Mouse (Mus musculus) intestine, embryonic 16.5 days (tissue): ENCODE results near the gene Fam178b. TPM values are rescaled to one million over a fixed set of nuclear protein-coding genes. Genes with fewer than 3 reads are reported as not detected.
A peak's percentile ranks its signal among the peaks of the same experiment; 100 is the strongest.

ENCODE experiments used
- ATAC-seq: fragments of 200-750 bp; cut with Nextera tagmentation; 2 replicates; pipeline ENCODE4 v1.8.0; 2017; ENCODE audit warnings: moderate TSS enrichment, moderate library complexity
- H3K27ac ChIP-seq: fragments of 300-500 bp; sonication (generic); 2 replicates; pipeline ENCODE4 v1.5.1; 2014; ENCODE audit warnings: mild to moderate bottlenecking, low read length
- H3K27me3 ChIP-seq: fragments of 300-500 bp; sonication (generic); replicated peaks from 2 replicates; pipeline ENCODE4 v1.6.1; 2014; ENCODE audit warnings: low read length, control low read depth, mixed read lengths; ENCODE audit not compliant: control insufficient read depth, insufficient read depth
- H3K36me3 ChIP-seq: fragments of 300-500 bp; sonication (generic); 2 replicates; pipeline ENCODE4 v1.6.1; 2014; ENCODE audit warnings: low read length, control low read depth; ENCODE audit not compliant: control insufficient read depth, insufficient read depth
- H3K4me1 ChIP-seq: fragments of 300-500 bp; sonication (generic); 2 replicates; pipeline ENCODE4 v1.6.1; 2014; ENCODE audit warnings: low read length, control low read depth, mixed read lengths; ENCODE audit not compliant: control insufficient read depth, insufficient read depth
- H3K4me2 ChIP-seq: fragments of 300-500 bp; sonication (generic); 2 replicates; pipeline ENCODE4 v1.6.1; 2014; ENCODE audit warnings: low read depth, low read length, control low read depth
- H3K4me3 ChIP-seq: fragments of 300-500 bp; sonication (generic); 2 replicates; pipeline ENCODE4 v1.5.1; 2014; ENCODE audit warnings: mild to moderate bottlenecking, low read length
- H3K9ac ChIP-seq: fragments of 300-500 bp; sonication (generic); 2 replicates; pipeline ENCODE4 v1.6.1; 2014; ENCODE audit warnings: low read depth, low read length
- H3K9me3 ChIP-seq: fragments of 300-500 bp; sonication (generic); 2 replicates; pipeline ENCODE4 v1.6.1; 2016; ENCODE audit warnings: low read length, control low read depth; ENCODE audit not compliant: control insufficient read depth
- WGBS: fragments of 180-500 bp; shearing (Covaris S2); extraction: QIAGEN DNeasy Blood & Tissue Kit; methylation state at CpG from one replicate; pipeline ENCODE4 v1.1.7; 2014; 5-methylcytosine and 5-hydroxymethylcytosine counted together
- polyA plus RNA-seq: library from polyadenylated mRNA; unstranded; fragments of >200 nt; fragmentation: Nextera tagmentation; extraction: Ambion mirVana; gene quantifications from 2 replicates; pipeline ENCODE4 v1.2.1, GENCODE M21; 2015

Gene Fam178b
- polyA plus RNA-seq, 1 experiment from 2014 or later, result 0.54 TPM

GRCm38 (mm10) chr1:36531461-36531860, 151.5 kb downstream of the Fam178b start:
- no peaks in the 10 kb centered on the region for H3K4me1 ChIP-seq
- no peak for ATAC-seq
- WGBS, result 94% methylated on average over 12 of the region's 12 CpGs
- H3K9me3 ChIP-seq, result no peaks in the 10 kb centered on the region
- no peak overlapping the region for H3K4me2 ChIP-seq
- no peak overlapping the region for H3K4me3 ChIP-seq
- 0 out of 2 replicates have a peak overlapping the region, but pooled peaks have one; percentile 7 for H3K9ac ChIP-seq
- H3K27me3 ChIP-seq, result no peaks in the 10 kb centered on the region
- no peak overlapping the region for H3K27ac ChIP-seq
- no peaks in the 10 kb centered on the region; the same call in 1 of the 2 replicates for H3K36me3 ChIP-seq

GRCm38 (mm10) chr1:36530962-36531361, 152.0 kb downstream of the Fam178b start:
- Histone ChIP-seq H3K4me3 (no peak overlapping the region), H3K36me3 (no peaks in the 10 kb centered on the region; the same call in 1 of the 2 replicates), H3K4me2 (no peak overlapping the region), H3K9ac (no peak overlapping the region), H3K9me3 (no peaks in the 10 kb centered on the region), H3K4me1 (no peaks in the 10 kb centered on the region), H3K27me3 (no peaks in the 10 kb centered on the region), H3K27ac (no peak overlapping the region)
- ATAC-seq, result no peak
- WGBS, result 81% methylated on average over 7 of the region's 7 CpGs

GRCm38 (mm10) chr1:36530485-36530884, 152.5 kb downstream of the Fam178b start:
- Histone ChIP-seq H3K4me2 (no peak overlapping the region), H3K27me3 (no peaks in the 10 kb centered on the region), H3K27ac (no peak overlapping the region), H3K4me1 (no peaks in the 10 kb centered on the region), H3K4me3 (no peak overlapping the region), H3K36me3 (peaks cover 4% of the 10 kb centered on the region), H3K9ac (no peak overlapping the region), H3K9me3 (no peaks in the 10 kb centered on the region)
- no peak for ATAC-seq
- WGBS, result 77% methylated on average over 8 of the region's 8 CpGs

GRCm38 (mm10) chr1:36529875-36530274, 153.1 kb downstream of the Fam178b start:
- H3K36me3 ChIP-seq, result peaks cover 8% of the 10 kb centered on the region
- H3K4me2 ChIP-seq, result no peak overlapping the region
- H3K9me3 ChIP-seq, result no peaks in the 10 kb centered on the region
- no peak overlapping the region for H3K9ac ChIP-seq
- no peak overlapping the region for H3K27ac ChIP-seq
- H3K4me1 ChIP-seq, result no peaks in the 10 kb centered on the region
- WGBS, result 94% methylated on average over 4 of the region's 4 CpGs
- H3K4me3 ChIP-seq, result no peak overlapping the region
- H3K27me3 ChIP-seq, result no peaks in the 10 kb centered on the region
- no peak for ATAC-seq

GRCm38 (mm10) chr1:36529274-36529673, 153.7 kb downstream of the Fam178b start:
- Histone ChIP-seq H3K27me3 (no peaks in the 10 kb centered on the region), H3K36me3 (peaks cover 8% of the 10 kb centered on the region), H3K27ac (no peak overlapping the region), H3K4me2 (no peak overlapping the region), H3K4me1 (no peaks in the 10 kb centered on the region), H3K9ac (no peak overlapping the region), H3K9me3 (no peaks in the 10 kb centered on the region), H3K4me3 (no peak overlapping the region)
- WGBS, result 89% methylated on average over 4 of the region's 4 CpGs
- ATAC-seq, result no peak

- peaks cover 8% of the 10 kb centered on the region for H3K36me3 ChIP-seq
- WGBS, result 19% methylated on average over 1 of the region's 1 CpGs
- H3K4me3 ChIP-seq, result no peak overlapping the region
- ATAC-seq, result no peak
- H3K4me1 ChIP-seq, result no peaks in the 10 kb centered on the region
- no peak overlapping the region for H3K27ac ChIP-seq
- H3K9me3 ChIP-seq, result no peaks in the 10 kb centered on the region
- H3K27me3 ChIP-seq, result no peaks in the 10 kb centered on the region
- H3K4me2 ChIP-seq, result no peak overlapping the region
- no peak overlapping the region for H3K9ac ChIP-seq
Measured at GRCm38 (mm10) chr1:36528351-36528750, 154.6 kb downstream of the Fam178b start.

- Histone ChIP-seq H3K4me2 (no peak overlapping the region), H3K4me1 (no peaks in the 10 kb centered on the region), H3K27me3 (no peaks in the 10 kb centered on the region), H3K36me3 (peaks cover 8% of the 10 kb centered on the region), H3K4me3 (no peak overlapping the region), H3K9ac (no peak overlapping the region), H3K27ac (no peak overlapping the region), H3K9me3 (no peaks in the 10 kb centered on the region)
- WGBS, result 88% methylated on average over 10 of the region's 10 CpGs
- no peak for ATAC-seq
Measured at GRCm38 (mm10) chr1:36526903-36527302, 156.1 kb downstream of the Fam178b start.

GRCm38 (mm10) chr1:36525774-36526173, 157.2 kb downstream of the Fam178b start:
- no peak overlapping the region for H3K27ac ChIP-seq
- no peak overlapping the region for H3K9ac ChIP-seq
- H3K4me2 ChIP-seq, result no peak overlapping the region
- H3K4me3 ChIP-seq, result no peak overlapping the region
- no peaks in the 10 kb centered on the region for H3K4me1 ChIP-seq
- no peaks in the 10 kb centered on the region for H3K9me3 ChIP-seq
- H3K27me3 ChIP-seq, result no peaks in the 10 kb centered on the region
- ATAC-seq, result no peak
- H3K36me3 ChIP-seq, result peaks cover 12% of the 10 kb centered on the region
- 86% methylated on average over 12 of the region's 12 CpGs for WGBS

- Histone ChIP-seq H3K27ac (no peak overlapping the region), H3K4me3 (no peak overlapping the region), H3K4me1 (no peaks in the 10 kb centered on the region), H3K9ac (no peak overlapping the region), H3K4me2 (no peak overlapping the region), H3K9me3 (no peaks in the 10 kb centered on the region), H3K36me3 (peaks cover 23% of the 10 kb centered on the region), H3K27me3 (no peaks in the 10 kb centered on the region)
- ATAC-seq, result peak; percentile 43; the same call in 1 of the 2 replicates
- 49% methylated on average over 5 of the region's 5 CpGs for WGBS
Measured at GRCm38 (mm10) chr1:36524058-36524457, 158.9 kb downstream of the Fam178b start.
